Mouse (Mus musculus) heart, adult 2 months (tissue): ENCODE data around the gene Tsga10ip. TPM values are rescaled to one million over a fixed set of nuclear protein-coding genes. Genes with fewer than 3 reads are reported as not detected.

ENCODE experiments used
- DNase-seq, 2 experiments: peaks; one replicate each; pipeline ENCODE4 v3.0.0; 2021
- H3K27ac ChIP-seq: fragments of 200-600 bp; 2 replicates; pipeline ENCODE4 v1.8.1; 2022
- H3K27me3 ChIP-seq: fragments of 200-500 bp; 2 replicates; pipeline ENCODE4 v1.6.1; 2012; ENCODE audit warnings: mild to moderate bottlenecking, low read length, inconsistent platforms, mixed read lengths; ENCODE audit not compliant: control insufficient read depth, insufficient read depth
- H3K36me3 ChIP-seq: fragments of 200-500 bp; 2 replicates; pipeline ENCODE4 v1.6.1; 2012; ENCODE audit warnings: low read length, inconsistent platforms; ENCODE audit not compliant: control insufficient read depth, insufficient read depth
- H3K4me1 ChIP-seq: fragments of 200-500 bp; 2 replicates; pipeline ENCODE4 v1.6.1; 2011; ENCODE audit warnings: low read length; ENCODE audit not compliant: control insufficient read depth, insufficient read depth
- H3K4me3 ChIP-seq: fragments of 200-600 bp; 2 replicates; pipeline ENCODE4 v1.8.1; 2022
- H3K79me2 ChIP-seq: fragments of 200-500 bp; replicated peaks from 2 replicates; pipeline ENCODE4 v1.6.1; 2012; ENCODE audit warnings: mild to moderate bottlenecking, inconsistent platforms, low read length, moderate library complexity, mixed read lengths; ENCODE audit not compliant: control insufficient read depth, insufficient read depth
- H3K9ac ChIP-seq: fragments of 200-500 bp; 2 replicates; pipeline ENCODE4 v1.6.1; 2012; ENCODE audit warnings: low read depth, mild to moderate bottlenecking, control low read depth, inconsistent platforms, low read length, mixed read lengths
- CTCF ChIP-seq: fragments of 200-600 bp; IDR thresholded peaks from 2 replicates; pipeline ENCODE4 v1.8.1; 2022; ENCODE audit warnings: antibody characterized with exemption, mild to moderate bottlenecking, moderate library complexity
- EP300 ChIP-seq: fragments of 200-500 bp; IDR thresholded peaks from 2 replicates; pipeline ENCODE4 v1.6.1; 2011; ENCODE audit warnings: low read depth, low read length, control low read depth; ENCODE audit not compliant: insufficient read depth
- POLR2A ChIP-seq: fragments of 200-500 bp; IDR thresholded peaks from 2 replicates; pipeline ENCODE4 v1.6.1; 2011; ENCODE audit warnings: mild to moderate bottlenecking, low read depth, low read length, control low read depth; ENCODE audit not compliant: insufficient read depth
- WGBS: fragments of 180-500 bp; shearing (Covaris S2); methylation state at CpG from one replicate; pipeline ENCODE4 v1.1.7; 2018; 5-methylcytosine and 5-hydroxymethylcytosine counted together
- intact Hi-C: fragments of 180-260 bp; cut with DNase I; formaldehyde crosslinking; loops from one replicate; pipeline ENCODE4 v1.15.1; 2025
- polyA plus RNA-seq: library from polyadenylated mRNA; depleted of rRNA; stranded (reverse); fragments of >200 nt; gene quantifications from 2 replicates; pipeline ENCODE4 v1.2.3, GENCODE M21; 2012
- total RNA-seq, 2 experiments: library from RNA; stranded (reverse); gene quantifications; 2 replicates each; pipeline ENCODE4 v1.2.3; 2021

The Tsga10ip gene
- total and polyA plus RNA-seq, 3 experiments, result 0.08 to 0.52 (median 0.39) TPM

DNA sequence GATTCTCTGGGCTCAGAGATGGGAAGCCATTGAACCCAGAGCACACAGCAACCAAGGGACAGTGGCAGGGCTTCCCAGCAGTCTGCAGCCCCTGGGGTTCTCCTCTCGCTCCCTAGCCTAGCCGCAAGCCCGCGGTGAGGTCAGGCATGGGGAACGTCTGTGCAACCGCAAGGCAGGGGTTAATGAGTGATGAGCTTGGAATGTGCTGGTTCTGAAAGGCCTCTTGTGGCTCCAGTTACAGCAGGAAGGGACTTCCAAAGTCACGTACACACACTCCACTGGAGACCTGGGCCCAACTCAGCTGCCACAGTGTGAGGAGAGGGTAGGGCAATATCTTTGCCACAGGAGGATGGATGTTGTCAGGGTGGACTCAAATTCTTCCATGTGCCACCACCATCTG, 42.6 kb upstream of the Tsga10ip start:
- Histone ChIP-seq H3K4me1 (peaks cover 2% of the 10 kb centered on the region), H3K4me3 (no peak overlapping the region), H3K27ac (no peak overlapping the region), H3K36me3 (no peaks in the 10 kb centered on the region), H3K9ac (no peak overlapping the region), H3K79me2 (no peaks in the 10 kb centered on the region), H3K27me3 (peaks cover 6% of the 10 kb centered on the region; the same call in 1 of the 2 replicates)
- WGBS, result 47% methylated on average over 7 of the region's 7 CpGs
- no peak for DNase-seq
- TF ChIP-seq CTCF (no peak), POLR2A (no peak), EP300 (no peak)
- intact Hi-C loops, result no loop called here

DNA sequence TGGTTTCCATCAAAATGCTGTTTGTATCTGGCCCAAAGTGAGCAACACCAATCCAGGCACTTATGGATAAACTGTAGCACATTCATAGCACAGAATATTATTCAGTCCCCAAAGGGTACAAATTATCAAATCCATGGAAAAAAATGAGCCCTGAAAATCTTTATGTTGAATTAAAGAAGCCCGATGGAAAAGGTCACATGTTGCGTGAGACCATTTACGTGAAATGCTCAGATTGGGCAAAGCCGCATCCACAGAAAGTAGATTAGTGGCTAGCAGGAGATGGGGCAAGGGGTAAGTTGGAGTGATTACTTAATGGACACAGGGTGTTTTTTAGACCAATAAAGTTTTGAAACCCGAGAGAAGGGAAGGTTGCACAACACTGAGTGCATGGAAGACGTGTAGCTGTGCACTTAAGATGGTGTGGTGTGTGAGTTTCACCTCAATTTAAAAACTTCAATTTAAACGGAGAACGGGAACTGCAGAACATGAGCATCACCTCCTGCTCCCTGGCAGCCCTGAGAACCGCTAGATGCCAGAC, 42.1 kb upstream of the Tsga10ip start:
- no peak for DNase-seq
- WGBS, result 70% methylated on average over 9 of the region's 9 CpGs
- Histone ChIP-seq H3K36me3 (no peaks in the 10 kb centered on the region), H3K4me3 (no peak overlapping the region), H3K27ac (no peak overlapping the region), H3K27me3 (peaks cover 6% of the 10 kb centered on the region; the same call in 1 of the 2 replicates), H3K9ac (no peak overlapping the region), H3K4me1 (peaks cover 2% of the 10 kb centered on the region), H3K79me2 (no peaks in the 10 kb centered on the region)
- no peak for TF ChIP-seq POLR2A
- no peak for TF ChIP-seq CTCF
- TF ChIP-seq EP300, result no peak
- intact Hi-C loops, result no loop called here

DNA sequence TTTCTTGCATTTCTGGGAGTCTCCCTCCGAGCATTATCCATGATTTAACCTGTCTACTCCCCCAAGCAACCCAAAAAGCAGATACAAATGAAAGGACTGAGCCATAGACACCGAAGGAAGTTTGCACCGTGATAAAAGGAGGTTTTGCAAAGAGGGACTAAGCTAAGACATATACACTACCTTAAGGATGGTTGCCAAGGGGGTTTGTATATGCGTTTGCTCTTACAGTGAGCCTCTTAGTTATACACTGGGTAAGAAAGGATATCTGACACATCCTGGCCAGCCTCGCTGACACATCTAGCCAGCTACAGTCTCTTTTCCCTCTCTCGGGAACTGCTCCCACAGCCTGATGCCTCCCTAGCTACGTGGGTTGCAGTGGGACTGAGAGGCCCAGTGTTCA, 31.6 kb upstream of the Tsga10ip start:
- H3K9ac ChIP-seq, result no peak overlapping the region
- WGBS, result 36% methylated on average over 7 of the region's 7 CpGs
- H3K4me3 ChIP-seq, result no peak overlapping the region
- peak overlapping the region; percentile 63 for H3K27ac ChIP-seq
- peaks cover 7% of the 10 kb centered on the region for H3K4me1 ChIP-seq
- no peak for DNase-seq
- H3K27me3 ChIP-seq, result no peaks in the 10 kb centered on the region
- TF ChIP-seq POLR2A, result no peak
- no peak for TF ChIP-seq CTCF
- no peak for TF ChIP-seq EP300
- H3K36me3 ChIP-seq, result no peaks in the 10 kb centered on the region
- H3K79me2 ChIP-seq, result no peaks in the 10 kb centered on the region
- intact Hi-C loops, result loop anchor here (2.0 kb wide), 2 partner anchors 21 to 53 kb away; no protein-coding TSS in a partner anchor

DNA sequence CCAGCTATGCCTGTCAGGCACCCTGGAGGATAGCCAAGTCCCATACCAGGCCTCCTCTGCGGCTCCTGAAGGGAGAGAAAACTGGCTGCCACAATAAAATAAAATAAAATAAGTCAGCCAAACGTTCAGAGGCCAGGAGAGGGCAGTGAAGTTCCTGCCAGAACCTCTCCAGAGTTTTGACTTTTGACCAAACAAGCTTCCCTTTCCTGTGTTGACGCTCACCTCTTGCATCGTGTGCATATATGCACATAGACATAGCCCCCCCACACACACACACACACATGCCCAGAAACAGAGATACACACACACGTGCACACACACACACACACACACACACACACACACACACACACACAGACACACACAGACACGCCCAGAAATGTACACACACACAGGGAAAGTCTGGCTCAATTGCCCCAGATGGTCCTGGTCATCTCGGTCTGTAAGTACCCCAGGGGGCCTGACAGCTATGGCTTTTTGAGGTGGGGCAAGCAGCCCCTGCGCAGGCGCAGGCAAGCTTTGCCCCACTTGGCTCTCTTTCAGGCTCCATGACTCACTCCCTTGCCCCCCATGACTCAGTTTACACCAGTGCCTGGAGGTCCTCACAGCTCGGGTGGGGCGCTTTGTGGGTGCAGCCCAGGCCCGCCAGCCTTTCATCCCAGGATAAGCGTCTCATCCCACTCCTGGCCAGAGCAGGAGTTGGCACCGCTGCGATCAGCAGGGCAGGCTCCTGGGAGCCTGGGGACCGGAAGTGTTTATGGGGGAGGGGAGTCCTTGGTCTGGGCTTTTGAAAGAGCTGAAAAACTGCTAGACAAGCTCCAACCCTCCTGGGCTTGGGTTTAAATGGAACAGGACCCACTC, 30.9 kb upstream of the Tsga10ip start:
- no peaks in the 10 kb centered on the region for H3K36me3 ChIP-seq
- intact Hi-C loops, result loop anchor here (2.0 kb wide), 2 partner anchors 22 to 54 kb away; no protein-coding TSS in a partner anchor
- WGBS, result 3% methylated on average over 16 of the region's 16 CpGs

DNA sequence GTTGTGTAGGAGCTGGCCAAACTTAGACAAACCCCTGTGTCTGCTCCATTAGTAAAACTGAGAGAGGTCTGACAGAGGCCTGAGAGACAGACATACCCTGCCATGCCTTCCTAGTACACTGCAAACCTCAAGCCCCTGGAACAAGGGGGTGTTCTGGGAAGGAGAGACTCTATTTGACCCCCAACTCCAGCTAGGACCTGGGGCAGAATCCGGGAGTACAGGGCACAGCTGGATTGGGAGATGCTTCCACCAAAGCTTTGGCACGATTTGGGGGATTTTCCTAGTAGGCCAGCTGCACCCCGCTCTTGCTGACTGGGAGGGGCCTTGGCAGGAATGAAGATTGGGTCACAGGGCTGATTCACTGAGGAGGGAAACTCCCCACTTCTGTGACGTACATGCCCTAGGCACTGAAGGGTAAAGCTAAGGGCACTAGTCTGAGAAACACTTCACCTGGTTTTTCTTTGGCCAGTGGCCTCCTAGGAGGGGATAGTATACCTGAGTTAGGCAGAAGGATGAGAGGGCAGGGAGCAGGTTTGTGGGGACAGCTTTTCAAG, 29.7 kb upstream of the Tsga10ip start:
- intact Hi-C loops, result loop anchor here (2.0 kb wide), 2 partner anchors 23 to 55 kb away; no protein-coding TSS in a partner anchor
- 78% methylated on average over 4 of the region's 4 CpGs for whole genome bisulfite sequencing
- peak; percentile 33 to 53 for DNase-seq

More for the DNA sequence above, 30.9 kb upstream of the Tsga10ip start:
- Histone ChIP-seq H3K27me3 (no peaks in the 10 kb centered on the region), H3K9ac (peak overlapping the region; percentile 50), H3K79me2 (no peaks in the 10 kb centered on the region), H3K4me1 (peaks cover 7% of the 10 kb centered on the region), H3K4me3 (peak overlapping the region; percentile 48), H3K27ac (peak overlapping the region; percentile 63)
- TF ChIP-seq CTCF (peak; percentile 74), EP300 (peak; percentile 55; the same call in 1 of the 2 replicates), POLR2A (no peak)
- peak; percentile 70 to 71 for DNase-seq

DNA sequence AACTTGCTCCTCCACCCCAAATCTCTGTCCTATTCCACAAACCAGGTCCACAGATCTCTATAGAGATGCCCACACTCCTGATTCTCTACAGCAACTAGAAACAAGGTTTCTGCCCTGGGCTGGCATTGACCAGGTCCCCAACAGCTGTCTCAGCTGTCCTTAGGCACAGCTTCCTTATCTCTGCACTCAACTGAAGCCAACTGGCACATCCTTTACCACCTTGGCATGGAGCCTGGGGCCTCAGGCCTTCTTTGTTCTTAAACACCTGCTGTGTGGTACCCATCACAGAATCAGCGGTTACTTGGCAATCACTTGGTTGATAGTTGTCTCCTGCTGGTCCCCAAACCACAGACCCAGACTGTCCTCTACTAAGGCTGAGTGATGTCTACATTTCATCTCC, 28.1 kb upstream of the Tsga10ip start:
- DNase-seq, result no peak
- peaks cover 16% of the 10 kb centered on the region for H3K4me1 ChIP-seq
- TF ChIP-seq EP300 (no peak), POLR2A (no peak), CTCF (no peak)
- no peak overlapping the region for H3K27ac ChIP-seq
- peaks cover 6% of the 10 kb centered on the region; the same call in 1 of the 2 replicates for H3K79me2 ChIP-seq
- 57% methylated on average over 1 of the region's 1 CpGs for WGBS
- H3K27me3 ChIP-seq, result no peaks in the 10 kb centered on the region
- peaks cover 2% of the 10 kb centered on the region for H3K36me3 ChIP-seq
- no peak overlapping the region for H3K9ac ChIP-seq
- intact Hi-C loops, result no loop called here
- no peak overlapping the region for H3K4me3 ChIP-seq

More for the DNA sequence above, 29.7 kb upstream of the Tsga10ip start:
- Histone ChIP-seq H3K79me2 (no peaks in the 10 kb centered on the region), H3K4me1 (peaks cover 8% of the 10 kb centered on the region), H3K9ac (no peak overlapping the region), H3K27me3 (no peaks in the 10 kb centered on the region), H3K36me3 (no peaks in the 10 kb centered on the region; the same call in 1 of the 2 replicates), H3K4me3 (no peak overlapping the region), H3K27ac (no peak overlapping the region; the same call in 1 of the 2 replicates)
- no peak for TF ChIP-seq CTCF
